Mouse (Mus musculus): Measurements from ENCODE around the gene Gm21721. TPM values are rescaled to one million over a fixed set of nuclear protein-coding genes. Genes with fewer than 3 reads are reported as not detected.
"Not testable (repeated sequence)": the region's sequence is repeated elsewhere in the genome, so short reads cannot be mapped to it uniquely, and the experiment has no call there.

Gene Gm21721
- polyA plus RNA-seq (2012; fragmentation: generic; extraction: Trizol): not detected

DNA sequence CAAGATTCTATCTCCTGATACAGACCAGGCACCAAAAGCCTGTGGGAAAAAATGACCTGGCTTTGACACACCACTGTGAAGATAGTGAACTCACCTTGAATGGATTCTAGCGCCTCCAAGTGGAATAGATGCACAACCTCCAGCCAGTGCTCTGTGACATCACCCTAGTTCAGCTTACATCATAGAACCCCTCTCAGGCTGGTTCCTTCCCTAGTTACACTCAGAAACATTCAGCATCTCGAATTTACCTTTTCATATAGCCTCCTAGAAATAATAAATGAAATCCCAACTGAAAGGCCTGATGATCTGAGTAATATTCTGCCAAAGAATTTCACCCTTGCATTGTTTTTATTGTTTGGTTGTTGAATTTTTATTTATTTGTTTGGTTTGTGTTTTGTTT is at the start of gene Gm21721:
Gm21721 (minus strand) TSS at position 101 of the 400 bp plus-strand sequence.
- not testable (repeated sequence) for H3K4me3 ChIP-seq; H3K27me3 ChIP-seq (ENCODE audit: control insufficient read depth, insufficient read depth, insufficient read length); H3K36me3 ChIP-seq (ENCODE audit: control insufficient read depth, insufficient read depth); H3K79me2 ChIP-seq (ENCODE audit: control insufficient read depth, insufficient read depth); H3K4me2 ChIP-seq (ENCODE audit: low read depth); H3ac ChIP-seq (ENCODE audit: control insufficient read depth, insufficient read length)

Other genes starting within 250 kb of the Gm21721 start
- not detected for gene Gm21292, start 68.3 kb downstream of the Gm21721 start, polyA plus RNA-seq (2012; fragmentation: generic; extraction: Trizol)
- gene Gm21812, start 145.0 kb upstream of the Gm21721 start, polyA plus RNA-seq (2012; fragmentation: generic; extraction: Trizol): not detected
- not detected for gene Gm21874, start 214.0 kb upstream of the Gm21721 start, polyA plus RNA-seq (2012; fragmentation: generic; extraction: Trizol)

Measured in myocyte (in vitro differentiated cells).